Comparison of ENCODE assay signal across 9 mouse cellular contexts in genomic region chr13:48260690-48261278, GRCm38 (mm10). TPM values are rescaled to one million over a fixed set of nuclear protein-coding genes. Genes with fewer than 3 reads are reported as not detected.
A peak's percentile ranks its signal among the peaks of the same experiment; 100 is the strongest.
DNase-seq lines count a peak whose midpoint lies in the region; ATAC-seq lines count a peak whose summit lies in the region.
"Had no signal": no experiment of that assay in that cellular context is flagged by ENCODE, and none has a peak within 500 bp of the region (broad histone marks: within the 10 kb centered on the region; RNA-seq: fewer than 3 reads in every experiment).

Id4 (plus strand) TSS chr13:48261228.

- H3K36me3 ChIP-seq in heart, embryonic 12.5 days: no peaks in the 10 kb centered on the region
- no peaks in the 10 kb centered on the region for H3K36me3 ChIP-seq in kidney, embryonic 16.5 days (ENCODE audit: insufficient read depth, low read length)
- no peaks in the 10 kb centered on the region for H3K36me3 ChIP-seq in limb, embryonic 15.5 days

- peak within 1 kb of the TSS; percentile 98 for H3K4me2 ChIP-seq in heart, embryonic 12.5 days
- peak within 1 kb of the TSS; percentile 59 for H3K4me2 ChIP-seq in kidney, embryonic 16.5 days (replicated peaks; ENCODE audit: low read depth, low read length)
- peak within 1 kb of the TSS; percentile 92 for H3K4me2 ChIP-seq in limb, embryonic 15.5 days

- peak within 1 kb of the TSS; percentile 77 for H3K9ac ChIP-seq in heart, embryonic 12.5 days
- H3K9ac ChIP-seq in kidney, embryonic 16.5 days (replicated peaks; ENCODE audit: low read length): peak within 1 kb of the TSS; percentile 95
- H3K9ac ChIP-seq in limb, embryonic 15.5 days: peak within 1 kb of the TSS; percentile 82

- H3K4me1 ChIP-seq in heart, embryonic 12.5 days (replicated peaks): peaks cover 13% of the 10 kb centered on the region; the same call in 1 of the 2 replicates
- H3K4me1 ChIP-seq in kidney, embryonic 16.5 days (ENCODE audit: insufficient read depth, low read length): peaks cover 7% of the 10 kb centered on the region; the same call in 1 of the 2 replicates
- peaks cover 11% of the 10 kb centered on the region for H3K4me1 ChIP-seq in limb, embryonic 15.5 days

- peak; percentile 98 for ATAC-seq in heart, embryonic 12.5 days (ENCODE audit: insufficient number of reproducible peaks, low FRiP score)
- peak; percentile 96 for ATAC-seq in kidney, embryonic 16.5 days (ENCODE audit: low FRiP score, low TSS enrichment)
- peak; percentile 96 for ATAC-seq in limb, embryonic 15.5 days (ENCODE audit: insufficient number of reproducible peaks, low FRiP score, low TSS enrichment, low read depth)

- peak within 1 kb of the TSS; percentile 72 for H3K27ac ChIP-seq in heart, embryonic 12.5 days (ENCODE audit: poor library complexity, severe bottlenecking)
- H3K27ac ChIP-seq in kidney, embryonic 16.5 days (ENCODE audit: low read length): peak within 1 kb of the TSS; percentile 95
- peak within 1 kb of the TSS; percentile 93 for H3K27ac ChIP-seq in limb, embryonic 15.5 days

- WGBS in heart, embryonic 12.5 days: under 1% methylated on average over 49 of the region's 52 CpGs
- WGBS in kidney, embryonic 16.5 days: under 1% methylated on average over 50 of the region's 52 CpGs
- under 1% methylated on average over 50 of the region's 52 CpGs for WGBS in limb, embryonic 15.5 days

- peak; percentile 95 for DNase-seq in 3T3-L1 (ENCODE audit: low read depth, low spot score)
- peak; percentile 96 for DNase-seq in brain, embryonic 18.5 days (ENCODE audit: low read depth, low spot score)
- peak; percentile 89 for DNase-seq in fibroblast of lung, adult 2 months (ENCODE audit: low read depth)
- peak; percentile 92 for DNase-seq in neural tube, embryonic 10.5 days (ENCODE audit: extremely low spot score, low spot score)
- DNase-seq in testis, postnatal 10 days (ENCODE audit: low spot score): peak; percentile 95

- peak within 1 kb of the TSS; percentile 65 for H3K4me3 ChIP-seq in heart, embryonic 12.5 days
- peak within 1 kb of the TSS; percentile 91 for H3K4me3 ChIP-seq in kidney, embryonic 16.5 days (ENCODE audit: low read length)
- peak within 1 kb of the TSS; percentile 77 for H3K4me3 ChIP-seq in limb, embryonic 15.5 days

- no peaks in the 10 kb centered on the region for H3K9me3 ChIP-seq in heart, embryonic 12.5 days (replicated peaks)
- H3K9me3 ChIP-seq in kidney, embryonic 16.5 days (ENCODE audit: low read length): no peaks in the 10 kb centered on the region
- H3K9me3 ChIP-seq in limb, embryonic 15.5 days: no peaks in the 10 kb centered on the region

- H3K27me3 ChIP-seq in heart, embryonic 12.5 days (replicated peaks): 0 out of 2 replicates have a peak, but pooled peaks cover 4% of the 10 kb centered on the region
- no peaks in the 10 kb centered on the region for H3K27me3 ChIP-seq in kidney, embryonic 16.5 days (ENCODE audit: insufficient read depth, low read length)
- no peaks in the 10 kb centered on the region for H3K27me3 ChIP-seq in limb, embryonic 15.5 days
- H3K27me3 ChIP-seq: CH12.LX had no signal

RNA-seq across cellular contexts. Expression of gene Id4, which starts in this region (rescaled TPM):
- 4.4 and 4.7 TPM in 2 replicates for polyA plus RNA-seq in heart, embryonic 12.5 days (2016; fragmentation: Nextera tagmentation; extraction: Ambion mirVana)
- 5.7 and 13.7 TPM in 2 replicates for polyA plus RNA-seq in kidney, embryonic 16.5 days (2015; fragmentation: Nextera tagmentation; extraction: Ambion mirVana)
- polyA plus RNA-seq in limb, embryonic 15.5 days (2015; fragmentation: Nextera tagmentation; extraction: Ambion mirVana): 9.6 and 13.4 TPM in 2 replicates

Comparison
In these comparisons a context has a peak if more than half of its experiments do, and no peak if none do; other contexts are left out.
1. Peak in every context shown above with its lines: DNase-seq, ATAC-seq, H3K4me3 ChIP-seq and H3K27ac ChIP-seq.